9 mouse cellular contexts compared by ENCODE assay signal in genomic region chr5:143315514-143315888, GRCm38 (mm10). TPM values are rescaled to one million over a fixed set of nuclear protein-coding genes. Genes with fewer than 3 reads are reported as not detected.
DNase-seq lines count a peak whose midpoint lies in the region; ATAC-seq and TF ChIP-seq lines count a peak whose summit lies in the region.
"Had no signal": no experiment of that assay in that cellular context is flagged by ENCODE, and none has a peak within 500 bp of the region (broad histone marks: within the 10 kb centered on the region; RNA-seq: fewer than 3 reads in every experiment).

No protein-coding gene starts in this region.

- no peaks in the 10 kb centered on the region for H3K27me3 ChIP-seq in erythroblast, embryonic 14.5 days (ENCODE audit: control insufficient read depth)
- H3K27me3 ChIP-seq in testis, adult 2 months (ENCODE audit: control insufficient read depth, insufficient read depth, low read length), result no peaks in the 10 kb centered on the region
- no peaks in the 10 kb centered on the region for H3K27me3 ChIP-seq in liver, embryonic 14.5 days (ENCODE audit: control insufficient read depth, insufficient read depth, low read length)

- ATAC-seq in erythroblast, adult 5-6 weeks (replicated peaks; ENCODE audit: low FRiP score, poor library complexity, severe bottlenecking), result no peak
- peak; percentile 4; the same call in 1 of the 2 replicates for ATAC-seq in liver, embryonic 14.5 days (ENCODE audit: insufficient read depth)

- peak overlapping the region; percentile 53 for H3K4me2 ChIP-seq in liver, embryonic 14.5 days (ENCODE audit: low read depth)

- H3K4me1 ChIP-seq in erythroblast, embryonic 14.5 days (ENCODE audit: control insufficient read depth), result peaks cover 50% of the 10 kb centered on the region
- peaks cover 8% of the 10 kb centered on the region for H3K4me1 ChIP-seq in testis, adult 2 months (ENCODE audit: control insufficient read depth, insufficient read depth, low read length)
- peaks cover 3 to 10% of the 10 kb centered on the region in 2 experiments; a peak in 3 of 4 replicates for H3K4me1 ChIP-seq in liver, embryonic 14.5 days (replicated peaks; ENCODE audit: control insufficient read depth in 2 of 2, insufficient read depth in 2 of 2, low read length in 1 of 2)

- no peak for TF ChIP-seq CTCF in testis, adult 2 months (IDR thresholded peaks at IDR 0.05; ENCODE audit: control insufficient read depth, insufficient read depth, insufficient replicate concordance, low read depth, low read length)
- TF ChIP-seq CTCF in liver, embryonic 14.5 days (IDR thresholded peaks at IDR 0.05; ENCODE audit: low read depth), result no peak

- no peak overlapping the region for H3K27ac ChIP-seq in testis, adult 2 months (ENCODE audit: control insufficient read depth, insufficient read depth, low read depth, low read length)
- no peak overlapping the region for H3K27ac ChIP-seq in liver, embryonic 14.5 days

- no peak for TF ChIP-seq POLR2A in testis, adult 2 months (IDR thresholded peaks at IDR 0.05; ENCODE audit: control insufficient read depth, low read depth, low read length)

- no peak for TF ChIP-seq EP300 in liver, embryonic 14.5 days (IDR thresholded peaks at IDR 0.05; ENCODE audit: low read depth)

- peak overlapping the region; percentile 87 for H3K4me3 ChIP-seq in erythroblast, embryonic 14.5 days (replicated peaks)
- peak overlapping the region; percentile 3; the same call in 1 of the 2 replicates for H3K4me3 ChIP-seq in testis, adult 2 months (ENCODE audit: control insufficient read depth, low read depth, low read length)
- peak overlapping the region in 1 of 2 experiments; percentile 75; a peak in 2 of 4 replicates for H3K4me3 ChIP-seq in liver, embryonic 14.5 days (ENCODE audit: insufficient read depth in 1 of 2, low read depth in 2 of 2, low read length in 2 of 2)

- no peak for DNase-seq in testis, postnatal 10 days (ENCODE audit: low spot score)
- no peak for DNase-seq in liver, embryonic 14.5 days (ENCODE audit: low read depth in 3 of 3, low spot score in 3 of 3)
- DNase-seq in right cerebral cortex, postnatal 4 days, result no peak
- DNase-seq in right cerebral cortex, adult 18-20 months, result no peak
- DNase-seq in embryo, embryonic 11 days, result no peak

- no peak overlapping the region for H3K9ac ChIP-seq in liver, embryonic 14.5 days (replicated peaks)

- H3K36me3 ChIP-seq in erythroblast, embryonic 14.5 days (ENCODE audit: control insufficient read depth), result peaks cover 81% of the 10 kb centered on the region
- H3K36me3 ChIP-seq in testis, adult 2 months (ENCODE audit: control insufficient read depth, insufficient read depth, low read length), result peaks cover 2% of the 10 kb centered on the region
- H3K36me3 ChIP-seq in liver, embryonic 14.5 days (replicated peaks; ENCODE audit: control insufficient read depth, insufficient read depth, low read depth), result peaks cover 14% of the 10 kb centered on the region

- H3K9me3 ChIP-seq in erythroblast, embryonic 14.5 days (ENCODE audit: control insufficient read depth, low read length), result no peaks in the 10 kb centered on the region
- no peaks in the 10 kb centered on the region for H3K9me3 ChIP-seq in liver, embryonic 14.5 days (ENCODE audit: control insufficient read depth, low read length)

- WGBS in liver, embryonic 14.5 days (ENCODE audit: insufficient replicate concordance), result 18% methylated on average over 8 of the region's 8 CpGs

RNA-seq across cellular contexts. Expression of gene E130309D02Rik, which starts 0.3 kb away (rescaled TPM):
- 9.0 and 10.0 TPM in 2 replicates for polyA plus RNA-seq in erythroblast, embryonic 14.5 days (2012)
- 7.1 and 11.3 TPM in 2 replicates for total RNA-seq in erythroblast, adult 5-6 weeks (2015; ENCODE audit: low replicate concordance)
- 4.3 and 4.6 TPM in 2 replicates for total RNA-seq in erythroblast, adult 5-6 weeks (2017; ENCODE audit: low replicate concordance)
- polyA plus RNA-seq in testis, adult 2 months (2012; rRNA removed), result 19.6 and 21.2 TPM in 2 replicates
- polyA plus RNA-seq in liver, embryonic 14.5 days (2012; rRNA removed), result 12.7 and 14.1 TPM in 2 replicates
- 13.7 and 17.2 TPM in 2 replicates for polyA plus RNA-seq in liver, embryonic 14.5 days (2014; fragmentation: Nextera tagmentation; extraction: Ambion mirVana)

RNA-seq across cellular contexts. Expression of gene Zdhhc4, which starts 13.6 kb away (rescaled TPM):
- polyA plus RNA-seq in erythroblast, embryonic 14.5 days (2012), result 4.9 and 6.6 TPM in 2 replicates
- 8.8 and 23.8 TPM in 2 replicates for total RNA-seq in erythroblast, adult 5-6 weeks (2015; ENCODE audit: low replicate concordance)
- 6.0 and 10.6 TPM in 2 replicates for total RNA-seq in erythroblast, adult 5-6 weeks (2017; ENCODE audit: low replicate concordance)
- polyA plus RNA-seq in testis, adult 2 months (2012; rRNA removed), result 390 and 402 TPM in 2 replicates
- polyA plus RNA-seq in liver, embryonic 14.5 days (2012; rRNA removed), result 16.4 and 19.3 TPM in 2 replicates
- 24.5 and 25.9 TPM in 2 replicates for polyA plus RNA-seq in liver, embryonic 14.5 days (2014; fragmentation: Nextera tagmentation; extraction: Ambion mirVana)

RNA-seq across cellular contexts. Expression of gene Zfp853, which starts 22.1 kb away (rescaled TPM):
- polyA plus RNA-seq in erythroblast, embryonic 14.5 days (2012), result 0.01 TPM in 1 of 2 replicates, not detected in the other
- not detected in 2 replicates for total RNA-seq in erythroblast, adult 5-6 weeks (2015; ENCODE audit: low replicate concordance)
- not detected in 2 replicates for total RNA-seq in erythroblast, adult 5-6 weeks (2017; ENCODE audit: low replicate concordance)
- 0.13 TPM in 1 of 2 replicates, not detected in the other for polyA plus RNA-seq in testis, adult 2 months (2012; rRNA removed)
- 0.10 and 0.11 TPM in 2 replicates for polyA plus RNA-seq in liver, embryonic 14.5 days (2012; rRNA removed)
- not detected in 2 replicates for polyA plus RNA-seq in liver, embryonic 14.5 days (2014; fragmentation: Nextera tagmentation; extraction: Ambion mirVana)

RNA-seq across cellular contexts. Expression of gene Grid2ip, which starts 41.6 kb away (rescaled TPM):
- polyA plus RNA-seq in erythroblast, embryonic 14.5 days (2012), result not detected in 2 replicates
- 0.58 TPM in 1 of 2 replicates, not detected in the other for total RNA-seq in erythroblast, adult 5-6 weeks (2015; ENCODE audit: low replicate concordance)
- total RNA-seq in erythroblast, adult 5-6 weeks (2017; ENCODE audit: low replicate concordance), result not detected in 2 replicates
- polyA plus RNA-seq in testis, adult 2 months (2012; rRNA removed), result 0.05 TPM in 2 replicates
- 0.01 and 0.05 TPM in 2 replicates for polyA plus RNA-seq in liver, embryonic 14.5 days (2012; rRNA removed)
- polyA plus RNA-seq in liver, embryonic 14.5 days (2014; fragmentation: Nextera tagmentation; extraction: Ambion mirVana), result not detected in 2 replicates
- total RNA-seq: gastrocnemius, postnatal 36 days had no signal

RNA-seq across cellular contexts. Expression of gene Zfp316, which starts 45.7 kb away (rescaled TPM):
- 0.02 TPM in 2 replicates for polyA plus RNA-seq in erythroblast, embryonic 14.5 days (2012)
- total RNA-seq in erythroblast, adult 5-6 weeks (2015; ENCODE audit: low replicate concordance), result not detected in 2 replicates
- 0.28 and 0.51 TPM in 2 replicates for total RNA-seq in erythroblast, adult 5-6 weeks (2017; ENCODE audit: low replicate concordance)
- polyA plus RNA-seq in testis, adult 2 months (2012; rRNA removed), result 2.0 and 2.2 TPM in 2 replicates
- polyA plus RNA-seq in liver, embryonic 14.5 days (2012; rRNA removed), result 0.28 and 0.33 TPM in 2 replicates
- 0.05 and 0.10 TPM in 2 replicates for polyA plus RNA-seq in liver, embryonic 14.5 days (2014; fragmentation: Nextera tagmentation; extraction: Ambion mirVana)

Comparison
In these comparisons a context has a peak if more than half of its experiments do, and no peak if none do; other contexts are left out.
1. RNA of gene Zdhhc4, which starts 13.6 kb away (polyA plus RNA-seq): 390 to 402 TPM in testis, adult 2 months; 16.4 to 25.9 TPM in liver, embryonic 14.5 days and 4.9 to 6.6 TPM in erythroblast, embryonic 14.5 days; every median in the first group is over 10 times any median in the second.